Mouse (Mus musculus): ENCODE measurements around the gene Gldn. TPM values are rescaled to one million over a fixed set of nuclear protein-coding genes. Genes with fewer than 3 reads are reported as not detected.

Gene Gldn
- 1 to 10 TPM; 1.3 to 3.9 TPM for total RNA-seq (2021)
- long read RNA-seq, experiment 1 = 0 reads
- long read RNA-seq, experiment 2 = 0 reads

GRCm38 (mm10) chr9:54286331-54286987, at the start of gene Gldn:
Gldn (plus strand) TSS chr9:54286486.
- no peak for DNase-seq
- intact Hi-C loops (cut with DNase I; ENCODE audit: low total_unique reads) = no loop called here

- no peak for DNase-seq
- intact Hi-C loops (cut with DNase I; ENCODE audit: low total_unique reads) = no loop called here
Observed at GRCm38 (mm10) chr9:54244869-54245665, 41.2 kb upstream of the Gldn start.

GRCm38 (mm10) chr9:54264754-54265153, 21.5 kb upstream of the Gldn start:
- DNase-seq = no peak
- intact Hi-C loops (cut with DNase I; ENCODE audit: low total_unique reads) = no loop called here

GRCm38 (mm10) chr9:54268010-54268409, 18.3 kb upstream of the Gldn start, which contains the start of gene Cyp19a1:
Cyp19a1 (minus strand) TSS chr9:54268110.
- DNase-seq = no peak
- intact Hi-C loops (cut with DNase I; ENCODE audit: low total_unique reads) = no loop called here

GRCm38 (mm10) chr9:54269987-54270386, 16.3 kb upstream of the Gldn start:
- intact Hi-C loops (cut with DNase I; ENCODE audit: low total_unique reads) = no loop called here
- DNase-seq = no peak

- intact Hi-C loops (cut with DNase I; ENCODE audit: low total_unique reads) = no loop called here
- no peak for DNase-seq
Observed at GRCm38 (mm10) chr9:54270889-54271288, 15.4 kb upstream of the Gldn start.

- intact Hi-C loops (cut with DNase I; ENCODE audit: low total_unique reads) = no loop called here
- DNase-seq = no peak
Observed at GRCm38 (mm10) chr9:54275283-54275682, 11.0 kb upstream of the Gldn start.

GRCm38 (mm10) chr9:54279046-54279589, 7.2 kb upstream of the Gldn start:
- intact Hi-C loops (cut with DNase I; ENCODE audit: low total_unique reads) = no loop called here
- no peak for DNase-seq

- DNase-seq = no peak
- intact Hi-C loops (cut with DNase I; ENCODE audit: low total_unique reads) = no loop called here
Observed at GRCm38 (mm10) chr9:54287804-54288203, 1.5 kb downstream of the Gldn start.

- intact Hi-C loops (cut with DNase I; ENCODE audit: low total_unique reads) = no loop called here
- no peak for DNase-seq
Observed at GRCm38 (mm10) chr9:54299389-54299788, 13.1 kb downstream of the Gldn start.

- intact Hi-C loops (cut with DNase I; ENCODE audit: low total_unique reads) = no loop called here
- DNase-seq = no peak
Observed at GRCm38 (mm10) chr9:54299792-54300191, 13.5 kb downstream of the Gldn start.

GRCm38 (mm10) chr9:54301255-54301654, 15.0 kb downstream of the Gldn start:
- DNase-seq = peak; percentile 53
- intact Hi-C loops (cut with DNase I; ENCODE audit: low total_unique reads) = no loop called here

- DNase-seq = no peak
- intact Hi-C loops (cut with DNase I; ENCODE audit: low total_unique reads) = no loop called here
Observed at GRCm38 (mm10) chr9:54308209-54308608, 21.9 kb downstream of the Gldn start.

- intact Hi-C loops (cut with DNase I; ENCODE audit: low total_unique reads) = no loop called here
- no peak for DNase-seq
Observed at GRCm38 (mm10) chr9:54308751-54309358, 22.6 kb downstream of the Gldn start.

- no peak for DNase-seq
- intact Hi-C loops (cut with DNase I; ENCODE audit: low total_unique reads) = no loop called here
Observed at GRCm38 (mm10) chr9:54316363-54316762, 30.1 kb downstream of the Gldn start.

GRCm38 (mm10) chr9:54323456-54323855, 37.2 kb downstream of the Gldn start:
- intact Hi-C loops (cut with DNase I; ENCODE audit: low total_unique reads) = loop anchor here (5.0 kb wide), 1 partner anchor 141 kb away; no protein-coding TSS in a partner anchor

GRCm38 (mm10) chr9:54329201-54329600, 42.9 kb downstream of the Gldn start:
- intact Hi-C loops (cut with DNase I; ENCODE audit: low total_unique reads) = no loop called here
- DNase-seq = no peak

More at GRCm38 (mm10) chr9:54323456-54323855, 37.2 kb downstream of the Gldn start:
- DNase-seq = no peak

- DNase-seq = no peak
- intact Hi-C loops (cut with DNase I; ENCODE audit: low total_unique reads) = loop anchor here (5.0 kb wide), 2 partner anchors 153 to 343 kb away; no protein-coding TSS in a partner anchor
Observed at GRCm38 (mm10) chr9:54335582-54335981, 49.3 kb downstream of the Gldn start.

- intact Hi-C loops (cut with DNase I; ENCODE audit: low total_unique reads) = loop anchor here (5.0 kb wide), 2 partner anchors 154 to 344 kb away; no protein-coding TSS in a partner anchor
- DNase-seq = no peak
Observed at GRCm38 (mm10) chr9:54336532-54337144, 50.4 kb downstream of the Gldn start.

All from gastrocnemius, postnatal 14 days (tissue).